Mouse (Mus musculus) limb, embryonic 15.5 days (tissue): Measurements from ENCODE around the gene Prss40. TPM values are rescaled to one million over a fixed set of nuclear protein-coding genes. Genes with fewer than 3 reads are reported as not detected.
"Not testable (repeated sequence)": the region's sequence is repeated elsewhere in the genome, so short reads cannot be mapped to it uniquely, and the experiment has no call there.

ENCODE experiments used
- ATAC-seq: fragments of 200-750 bp; cut with Nextera tagmentation; 2 replicates; pipeline ENCODE4 v1.8.0; 2017; ENCODE audit warnings: low read depth, moderate TSS enrichment; ENCODE audit not compliant: insufficient number of reproducible peaks, low FRiP score, low TSS enrichment
- H3K27ac ChIP-seq: fragments of 300-500 bp; sonication (generic); 2 replicates; pipeline ENCODE4 v1.5.1; 2015; ENCODE audit warnings: moderate library complexity, mild to moderate bottlenecking, inconsistent platforms
- H3K27me3 ChIP-seq: fragments of 300-500 bp; sonication (generic); 2 replicates; pipeline ENCODE4 v1.6.1; 2015; ENCODE audit warnings: inconsistent platforms
- H3K36me3 ChIP-seq: fragments of 300-500 bp; sonication (generic); 2 replicates; pipeline ENCODE4 v1.6.1; 2015; ENCODE audit warnings: inconsistent platforms
- H3K4me1 ChIP-seq: fragments of 300-500 bp; sonication (generic); 2 replicates; pipeline ENCODE4 v1.6.1; 2015; ENCODE audit warnings: inconsistent platforms
- H3K4me2 ChIP-seq: fragments of 300-500 bp; sonication (generic); 2 replicates; pipeline ENCODE4 v1.6.1; 2015; ENCODE audit warnings: mild to moderate bottlenecking, inconsistent platforms
- H3K4me3 ChIP-seq: fragments of 300-500 bp; sonication (generic); 2 replicates; pipeline ENCODE4 v1.5.1; 2015; ENCODE audit warnings: mild to moderate bottlenecking, inconsistent platforms
- H3K9ac ChIP-seq: fragments of 300-500 bp; sonication (generic); 2 replicates; pipeline ENCODE4 v1.6.1; 2015; ENCODE audit warnings: inconsistent platforms
- H3K9me3 ChIP-seq: fragments of 300-500 bp; sonication (generic); 2 replicates; pipeline ENCODE4 v1.6.1; 2016; ENCODE audit warnings: inconsistent platforms
- WGBS: fragments of 180-500 bp; shearing (Covaris S2); methylation state at CpG from one replicate; pipeline ENCODE4 v1.1.7; 2015; 5-methylcytosine and 5-hydroxymethylcytosine counted together
- polyA plus RNA-seq: library from polyadenylated mRNA; unstranded; fragments of >200 nt; fragmentation: Nextera tagmentation; extraction: Ambion mirVana; gene quantifications from 2 replicates; pipeline ENCODE4 v1.2.1, GENCODE M21; 2015

The Prss40 gene
- polyA plus RNA-seq, 1 experiment from 2014 or later = not detected

- Histone ChIP-seq H3K27ac (no peak overlapping the region), H3K4me1 (no peaks in the 10 kb centered on the region), H3K9ac (no peak overlapping the region), H3K36me3 (no peaks in the 10 kb centered on the region), H3K4me3 (no peak overlapping the region), H3K9me3 (no peaks in the 10 kb centered on the region), H3K27me3 (no peaks in the 10 kb centered on the region), H3K4me2 (no peak overlapping the region)
- 76% methylated on average over 6 of the region's 6 CpGs for WGBS
- ATAC-seq = no peak
These were observed 10.7 kb upstream of the Prss40 start for GRCm38 (mm10) chr1:34571431-34571830.

- Histone ChIP-seq H3K9me3 (no peaks in the 10 kb centered on the region), H3K9ac (no peak overlapping the region), H3K4me3 (no peak overlapping the region), H3K4me1 (no peaks in the 10 kb centered on the region), H3K4me2 (no peak overlapping the region), H3K27me3 (no peaks in the 10 kb centered on the region), H3K36me3 (no peaks in the 10 kb centered on the region), H3K27ac (no peak overlapping the region)
- no peak for ATAC-seq
- WGBS = 88% methylated on average over 2 of the region's 2 CpGs
These were observed 9.1 kb upstream of the Prss40 start for GRCm38 (mm10) chr1:34569876-34570275.

- no peak overlapping the region for H3K4me3 ChIP-seq
- no peak overlapping the region for H3K27ac ChIP-seq
- H3K9me3 ChIP-seq = no peaks in the 10 kb centered on the region
- no peaks in the 10 kb centered on the region for H3K27me3 ChIP-seq
- H3K36me3 ChIP-seq = no peaks in the 10 kb centered on the region
- H3K9ac ChIP-seq = no peak overlapping the region
- WGBS = 92% methylated on average over 2 of the region's 2 CpGs
- H3K4me1 ChIP-seq = no peaks in the 10 kb centered on the region
- no peak for ATAC-seq
- H3K4me2 ChIP-seq = no peak overlapping the region
These were observed 7.4 kb upstream of the Prss40 start for GRCm38 (mm10) chr1:34568120-34568519.

- ATAC-seq = no peak
- 68% methylated on average over 8 of the region's 8 CpGs for WGBS
These were observed 3.8 kb upstream of the Prss40 start for GRCm38 (mm10) chr1:34564383-34565045.

GRCm38 (mm10) chr1:34554275-34554674 lies 6.5 kb downstream of the Prss40 start:
- H3K9ac ChIP-seq = no peak overlapping the region
- 83% methylated on average over 7 of the region's 7 CpGs for WGBS
- no peak for ATAC-seq

More at GRCm38 (mm10) chr1:34564383-34565045, 3.8 kb upstream of the Prss40 start:
- Histone ChIP-seq H3K4me1 (no peaks in the 10 kb centered on the region), H3K9ac (no peak overlapping the region), H3K4me2 (no peak overlapping the region), H3K36me3 (no peaks in the 10 kb centered on the region), H3K4me3 (no peak overlapping the region), H3K27me3 (no peaks in the 10 kb centered on the region), H3K9me3 (no peaks in the 10 kb centered on the region), H3K27ac (no peak overlapping the region)

GRCm38 (mm10) chr1:34553690-34554089 lies 7.1 kb downstream of the Prss40 start:
- Histone ChIP-seq H3K27ac (no peak overlapping the region), H3K27me3 (no peaks in the 10 kb centered on the region), H3K9ac (no peak overlapping the region), H3K4me2 (no peak overlapping the region), H3K9me3 (no peaks in the 10 kb centered on the region), H3K4me3 (no peak overlapping the region), H3K36me3 (no peaks in the 10 kb centered on the region), H3K4me1 (no peaks in the 10 kb centered on the region)
- WGBS = 86% methylated on average over 1 of the region's 1 CpGs
- ATAC-seq = no peak

More at GRCm38 (mm10) chr1:34554275-34554674, 6.5 kb downstream of the Prss40 start:
- no peaks in the 10 kb centered on the region for H3K27me3 ChIP-seq
- H3K4me2 ChIP-seq = no peak overlapping the region
- no peaks in the 10 kb centered on the region for H3K4me1 ChIP-seq
- H3K36me3 ChIP-seq = no peaks in the 10 kb centered on the region
- no peaks in the 10 kb centered on the region for H3K9me3 ChIP-seq
- no peak overlapping the region for H3K27ac ChIP-seq
- no peak overlapping the region for H3K4me3 ChIP-seq

- H3K9me3 ChIP-seq = no peaks in the 10 kb centered on the region
- H3K4me3 ChIP-seq = no peak overlapping the region
- ATAC-seq = no peak
- H3K27ac ChIP-seq = no peak overlapping the region
- H3K36me3 ChIP-seq = no peaks in the 10 kb centered on the region
- no peak overlapping the region for H3K4me2 ChIP-seq
- no peaks in the 10 kb centered on the region for H3K4me1 ChIP-seq
- H3K27me3 ChIP-seq = no peaks in the 10 kb centered on the region
- H3K9ac ChIP-seq = no peak overlapping the region
- WGBS = 80% methylated on average over 1 of the region's 1 CpGs
These were observed 13.7 kb downstream of the Prss40 start for GRCm38 (mm10) chr1:34547074-34547473.

GRCm38 (mm10) chr1:34536767-34537485 lies 23.8 kb downstream of the Prss40 start:
- H3K27me3 ChIP-seq = peaks cover 36% of the 10 kb centered on the region
- H3K36me3 ChIP-seq = no peaks in the 10 kb centered on the region
- WGBS = 5% methylated on average over 16 of the region's 16 CpGs
- H3K9me3 ChIP-seq = no peaks in the 10 kb centered on the region
- peaks cover 7% of the 10 kb centered on the region for H3K4me1 ChIP-seq
- H3K9ac ChIP-seq = no peak overlapping the region
- ATAC-seq = peak; percentile 68
- H3K4me2 ChIP-seq = peak overlapping the region; percentile 41
- peak overlapping the region; percentile 22 for H3K4me3 ChIP-seq
- no peak overlapping the region for H3K27ac ChIP-seq

GRCm38 (mm10) chr1:34536291-34536766 lies 24.4 kb downstream of the Prss40 start:
- ATAC-seq = no peak
- Histone ChIP-seq H3K27ac (no peak overlapping the region), H3K4me1 (peaks cover 7% of the 10 kb centered on the region), H3K9ac (no peak overlapping the region), H3K9me3 (no peaks in the 10 kb centered on the region), H3K27me3 (peaks cover 36% of the 10 kb centered on the region), H3K4me2 (peak overlapping the region; percentile 41), H3K36me3 (no peaks in the 10 kb centered on the region), H3K4me3 (peak overlapping the region; percentile 22)
- 1% methylated on average over 14 of the region's 14 CpGs for WGBS

GRCm38 (mm10) chr1:34535043-34535698 lies 25.6 kb downstream of the Prss40 start, which contains the start of gene Cfc1:
TSS of gene Cfc1 (plus strand) at chr1:34535648.
- not testable (repeated sequence) for ATAC-seq, H3K36me3 ChIP-seq, H3K4me1 ChIP-seq, H3K9ac ChIP-seq, H3K27ac ChIP-seq, H3K9me3 ChIP-seq
- H3K4me2 ChIP-seq = peak within 1 kb of the TSS; percentile 41
- peak within 1 kb of the TSS; percentile 22; the same call in 1 of the 2 replicates for H3K4me3 ChIP-seq
- 29% methylated on average over 7 of the region's 7 CpGs for WGBS
- peaks cover 36% of the 10 kb centered on the region for H3K27me3 ChIP-seq

- WGBS = 40% methylated on average over 3 of the region's 3 CpGs
- not testable (repeated sequence) for H3K27ac ChIP-seq, H3K9ac ChIP-seq
These were observed 26.2 kb downstream of the Prss40 start for GRCm38 (mm10) chr1:34534574-34534973.

GRCm38 (mm10) chr1:34523647-34524046 lies 37.1 kb downstream of the Prss40 start:
- WGBS = 80% methylated on average over 3 of the region's 3 CpGs
- Histone ChIP-seq H3K36me3 (no peaks in the 10 kb centered on the region), H3K4me2 (no peak overlapping the region), H3K27ac (no peak overlapping the region), H3K9ac (no peak overlapping the region), H3K4me3 (no peak overlapping the region), H3K27me3 (no peaks in the 10 kb centered on the region), H3K9me3 (no peaks in the 10 kb centered on the region), H3K4me1 (no peaks in the 10 kb centered on the region)
- no peak for ATAC-seq

More at GRCm38 (mm10) chr1:34534574-34534973, 26.2 kb downstream of the Prss40 start:
- H3K4me3 ChIP-seq, H3K4me1 ChIP-seq, ATAC-seq, H3K9me3 ChIP-seq, H3K4me2 ChIP-seq, H3K36me3 ChIP-seq: not testable (repeated sequence)
- H3K27me3 ChIP-seq = peaks cover 36% of the 10 kb centered on the region
